Mouse (Mus musculus): ENCODE measurements around the gene Atcay. TPM values are rescaled to one million over a fixed set of nuclear protein-coding genes. Genes with fewer than 3 reads are reported as not detected.

Gene Atcay
- total RNA-seq, 1 experiment: 4.1 TPM

DNA sequence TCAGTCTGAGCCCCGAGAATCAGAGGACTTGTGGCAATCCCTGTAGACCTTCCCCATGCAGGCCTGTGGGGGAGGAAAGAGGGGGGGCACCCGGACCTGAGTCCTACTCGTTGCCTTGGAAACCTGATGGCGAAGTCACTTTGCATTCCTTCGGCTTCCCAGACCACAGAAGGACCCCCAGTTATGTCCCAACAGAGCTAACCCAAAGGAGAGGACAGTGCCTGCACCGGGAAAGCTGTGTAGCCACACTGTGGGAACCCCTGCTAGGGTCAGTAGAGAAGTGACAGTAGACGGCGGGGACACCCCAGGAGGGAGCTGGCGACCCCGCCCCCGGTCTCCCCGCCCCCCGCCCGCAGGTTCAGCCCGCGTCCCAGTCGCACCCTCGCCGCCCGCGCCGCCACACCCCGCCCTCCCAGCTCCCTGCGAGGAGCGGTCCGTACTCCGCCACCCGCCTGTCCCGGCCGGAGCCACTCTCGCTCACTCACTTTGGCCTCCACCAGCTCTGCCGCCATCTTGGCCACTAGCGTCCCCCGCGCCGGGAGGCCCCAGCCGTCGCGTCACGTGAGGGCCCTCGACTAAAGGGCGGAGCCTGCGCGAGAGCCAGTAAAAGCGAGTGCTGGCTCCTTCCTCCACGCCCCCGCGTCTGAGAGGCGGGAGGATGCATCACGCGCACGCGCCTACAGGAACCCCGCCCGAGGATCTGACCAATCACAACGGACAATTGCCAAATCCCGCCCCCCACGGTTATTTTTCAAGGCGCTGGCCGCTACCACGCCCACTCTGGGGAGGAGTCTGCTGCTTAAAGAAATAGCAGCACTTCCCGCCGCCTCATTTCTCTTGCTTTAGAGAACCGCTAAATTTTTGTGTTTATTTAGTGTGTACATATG is 63.2 kb downstream of the Atcay start, which contains the start of gene Pias4:
Gene Pias4, minus strand, starts transcription at position 724 of the 887 bp plus-strand sequence.
- Histone ChIP-seq H3K36me3 (ENCODE audit: control insufficient read depth, insufficient read depth, low read length, poor library complexity, severe bottlenecking) (peaks cover 10% of the 10 kb centered on the region; the same call in 1 of the 2 replicates), H3K9me3 (ENCODE audit: control insufficient read depth, insufficient read depth, low read depth, low read length) (no peaks in the 10 kb centered on the region), H3K27ac (ENCODE audit: insufficient read depth, low read depth, low read length, poor library complexity, severe bottlenecking) (peak within 1 kb of the TSS; percentile 37), H3K4me1 (ENCODE audit: control insufficient read depth in 2 of 2, insufficient read depth in 2 of 2, low read length in 2 of 2, poor library complexity in 1 of 2) (peaks cover 5 to 9% of the 10 kb centered on the region in 2 experiments; a peak in 3 of 4 replicates), H3K4me3 (ENCODE audit: insufficient read depth in 1 of 2, low read depth in 1 of 2, low read length in 2 of 2, poor library complexity in 1 of 2, severe bottlenecking in 1 of 2) (peak within 1 kb of the TSS; percentile 74 to 85), H3K9ac (ENCODE audit: insufficient read depth, low read depth, low read length, poor library complexity, severe bottlenecking) (peak within 1 kb of the TSS; percentile 77)
- no peak for TF ChIP-seq CHD2 (IDR thresholded peaks at IDR 0.05; ENCODE audit: low read depth, low read length)
- TF ChIP-seq MAFK (IDR thresholded peaks at IDR 0.05; ENCODE audit: insufficient read depth, low read depth, low read length): no peak
- TF ChIP-seq ZC3H11A (IDR thresholded peaks at IDR 0.05; ENCODE audit: borderline replicate concordance, low read depth, low read length): no peak
- no peak for TF ChIP-seq ZNF384 (IDR thresholded peaks at IDR 0.05; ENCODE audit: low read depth, low read length)
- TF ChIP-seq HCFC1 (IDR thresholded peaks at IDR 0.05; ENCODE audit: borderline replicate concordance, insufficient read depth, low read length): no peak
- in situ Hi-C loops (cut with MboI; ENCODE audit: low sequenced_read_pairs in 2 of 2, unreplicated experiment in 2 of 2): no loop called here
- peak; percentile 99 for DNase-seq (ENCODE audit: low read depth, low spot score)

DNA sequence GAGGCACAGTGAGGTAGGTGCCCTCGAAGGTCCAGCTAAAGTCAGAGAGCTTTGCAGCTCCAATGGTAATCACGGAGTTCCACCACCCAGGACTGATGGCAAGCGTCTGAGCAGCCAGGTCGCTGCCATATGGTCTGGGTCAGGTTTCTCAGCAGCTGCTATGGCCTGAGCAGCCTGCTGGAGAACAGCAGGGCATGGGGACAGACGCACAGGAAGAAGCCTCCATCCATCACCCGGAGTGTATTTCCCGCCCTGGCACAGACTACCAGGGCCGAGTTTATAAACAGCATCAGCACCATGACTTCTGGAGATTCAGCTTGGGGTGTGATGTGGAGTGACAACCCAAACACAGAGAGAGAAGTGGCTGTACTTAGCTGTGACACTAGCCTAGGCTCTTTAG is 65.5 kb downstream of the Atcay start:
- H3K9me3 ChIP-seq (ENCODE audit: control insufficient read depth, insufficient read depth, low read depth, low read length): no peaks in the 10 kb centered on the region
- H3K27ac ChIP-seq (ENCODE audit: insufficient read depth, low read depth, low read length, poor library complexity, severe bottlenecking): no peak overlapping the region
- H3K4me1 ChIP-seq (ENCODE audit: control insufficient read depth in 2 of 2, insufficient read depth in 2 of 2, low read length in 2 of 2, poor library complexity in 1 of 2): peaks cover 5 to 14% of the 10 kb centered on the region in 2 experiments; a peak in 3 of 4 replicates
- no peak for DNase-seq (ENCODE audit: low read depth, low spot score)
- in situ Hi-C loops (cut with MboI; ENCODE audit: low sequenced_read_pairs in 2 of 2, unreplicated experiment in 2 of 2): no loop called here
- H3K9ac ChIP-seq (ENCODE audit: insufficient read depth, low read depth, low read length, poor library complexity, severe bottlenecking): no peak overlapping the region
- TF ChIP-seq HCFC1 (IDR thresholded peaks at IDR 0.05; ENCODE audit: borderline replicate concordance, insufficient read depth, low read length) (no peak), ZC3H11A (IDR thresholded peaks at IDR 0.05; ENCODE audit: borderline replicate concordance, low read depth, low read length) (no peak), ZNF384 (IDR thresholded peaks at IDR 0.05; ENCODE audit: low read depth, low read length) (no peak), MAFK (IDR thresholded peaks at IDR 0.05; ENCODE audit: insufficient read depth, low read depth, low read length) (no peak), CHD2 (IDR thresholded peaks at IDR 0.05; ENCODE audit: low read depth, low read length) (no peak)
- peaks cover 25% of the 10 kb centered on the region for H3K36me3 ChIP-seq (ENCODE audit: control insufficient read depth, insufficient read depth, low read length, poor library complexity, severe bottlenecking)
- H3K4me3 ChIP-seq (ENCODE audit: insufficient read depth in 1 of 2, low read depth in 1 of 2, low read length in 2 of 2, poor library complexity in 1 of 2, severe bottlenecking in 1 of 2): no peak overlapping the region

DNA sequence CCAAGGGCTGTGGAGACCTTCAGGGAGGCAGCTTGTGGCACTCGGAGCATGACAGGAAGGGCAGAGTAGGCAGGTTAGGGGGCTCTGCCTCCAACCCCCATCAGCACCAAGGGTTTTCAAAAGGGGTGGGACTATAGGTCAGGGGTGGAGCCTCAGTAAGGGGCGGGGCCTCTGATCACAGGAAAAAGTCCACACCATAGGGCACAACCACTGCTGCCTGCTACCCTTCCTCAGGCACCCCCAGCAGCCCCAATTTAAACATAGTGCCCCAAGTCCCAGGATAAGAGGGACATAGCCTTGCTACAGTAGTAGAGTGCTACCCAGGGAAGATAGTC is 68.3 kb downstream of the Atcay start:
- no peak overlapping the region for H3K27ac ChIP-seq (ENCODE audit: insufficient read depth, low read depth, low read length, poor library complexity, severe bottlenecking)
- H3K9ac ChIP-seq (ENCODE audit: insufficient read depth, low read depth, low read length, poor library complexity, severe bottlenecking): no peak overlapping the region
- no peaks in the 10 kb centered on the region for H3K9me3 ChIP-seq (ENCODE audit: control insufficient read depth, insufficient read depth, low read depth, low read length)
- no peak for DNase-seq (ENCODE audit: low read depth, low spot score)
- peaks cover 46% of the 10 kb centered on the region for H3K36me3 ChIP-seq (ENCODE audit: control insufficient read depth, insufficient read depth, low read length, poor library complexity, severe bottlenecking)
- peaks cover 2 to 15% of the 10 kb centered on the region in 2 experiments; a peak in 2 of 4 replicates for H3K4me1 ChIP-seq (ENCODE audit: control insufficient read depth in 2 of 2, insufficient read depth in 2 of 2, low read length in 2 of 2, poor library complexity in 1 of 2)
- TF ChIP-seq MAFK (IDR thresholded peaks at IDR 0.05; ENCODE audit: insufficient read depth, low read depth, low read length) (no peak), HCFC1 (IDR thresholded peaks at IDR 0.05; ENCODE audit: borderline replicate concordance, insufficient read depth, low read length) (no peak), CHD2 (IDR thresholded peaks at IDR 0.05; ENCODE audit: low read depth, low read length) (no peak), ZC3H11A (IDR thresholded peaks at IDR 0.05; ENCODE audit: borderline replicate concordance, low read depth, low read length) (no peak)
- no peak overlapping the region for H3K4me3 ChIP-seq (ENCODE audit: insufficient read depth in 1 of 2, low read depth in 1 of 2, low read length in 2 of 2, poor library complexity in 1 of 2, severe bottlenecking in 1 of 2)
- in situ Hi-C loops (cut with MboI; ENCODE audit: low sequenced_read_pairs in 2 of 2, unreplicated experiment in 2 of 2): no loop called here

DNA sequence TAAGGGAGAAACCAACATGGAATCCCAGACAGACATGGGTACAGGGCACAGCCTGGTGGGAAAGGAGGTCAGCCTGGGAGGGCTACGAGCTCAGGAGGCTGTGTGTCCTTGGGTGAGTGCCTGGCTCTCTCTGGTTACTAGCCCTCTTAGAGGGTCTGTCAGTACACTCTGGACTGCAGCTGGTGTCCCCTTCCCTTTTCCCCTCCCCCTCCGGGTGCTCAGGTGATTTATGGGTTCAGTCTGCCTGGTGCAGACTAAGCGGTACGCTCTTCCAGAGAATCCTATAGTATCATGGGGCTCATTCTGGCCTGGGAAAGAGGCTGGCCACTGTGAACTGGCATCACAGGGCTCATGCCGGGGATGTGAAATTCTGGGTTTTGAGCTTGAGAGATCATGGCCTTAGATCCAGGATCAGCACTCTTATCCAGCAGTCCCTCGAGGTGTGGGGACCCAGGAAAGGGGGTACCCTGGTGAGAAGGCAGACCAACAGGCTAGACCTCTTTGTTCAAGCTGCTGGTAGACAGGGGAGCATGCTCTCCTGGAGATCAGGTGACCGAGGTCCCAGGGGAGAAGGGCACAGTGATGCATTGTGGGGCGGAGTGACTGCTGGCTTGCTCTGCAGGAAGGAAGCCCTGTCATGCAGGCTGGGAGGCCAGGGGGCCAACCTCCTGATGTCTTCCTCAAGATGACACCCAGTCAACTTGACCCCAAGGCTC is 68.9 kb downstream of the Atcay start:
- H3K4me3 ChIP-seq (ENCODE audit: insufficient read depth in 1 of 2, low read depth in 1 of 2, low read length in 2 of 2, poor library complexity in 1 of 2, severe bottlenecking in 1 of 2): no peak overlapping the region
- H3K27ac ChIP-seq (ENCODE audit: insufficient read depth, low read depth, low read length, poor library complexity, severe bottlenecking): no peak overlapping the region
- no peaks in the 10 kb centered on the region for H3K9me3 ChIP-seq (ENCODE audit: control insufficient read depth, insufficient read depth, low read depth, low read length)
- TF ChIP-seq CHD2 (IDR thresholded peaks at IDR 0.05; ENCODE audit: low read depth, low read length): no peak
- TF ChIP-seq ZNF384 (IDR thresholded peaks at IDR 0.05; ENCODE audit: low read depth, low read length): no peak
- no peak for TF ChIP-seq ZC3H11A (IDR thresholded peaks at IDR 0.05; ENCODE audit: borderline replicate concordance, low read depth, low read length)
- TF ChIP-seq HCFC1 (IDR thresholded peaks at IDR 0.05; ENCODE audit: borderline replicate concordance, insufficient read depth, low read length): no peak
- no peak for TF ChIP-seq MAFK (IDR thresholded peaks at IDR 0.05; ENCODE audit: insufficient read depth, low read depth, low read length)
- no peak for DNase-seq (ENCODE audit: low read depth, low spot score)
- no peak overlapping the region for H3K9ac ChIP-seq (ENCODE audit: insufficient read depth, low read depth, low read length, poor library complexity, severe bottlenecking)
- in situ Hi-C loops (cut with MboI; ENCODE audit: low sequenced_read_pairs in 2 of 2, unreplicated experiment in 2 of 2): no loop called here
- H3K36me3 ChIP-seq (ENCODE audit: control insufficient read depth, insufficient read depth, low read length, poor library complexity, severe bottlenecking): peaks cover 50% of the 10 kb centered on the region
- H3K4me1 ChIP-seq (ENCODE audit: control insufficient read depth in 2 of 2, insufficient read depth in 2 of 2, low read length in 2 of 2, poor library complexity in 1 of 2): peaks cover 2 to 13% of the 10 kb centered on the region in 2 experiments; a peak in 2 of 4 replicates

Data from ES-E14 (cell line).